Mouse (Mus musculus) thymus, adult 2 months (tissue): ENCODE measurements around the gene Wwox.

ENCODE experiments used
- CTCF ChIP-seq: fragments of 200-500 bp; IDR thresholded peaks from 2 replicates; pipeline ENCODE4 v1.5.1; 2012; ENCODE audit warnings: mild to moderate bottlenecking, control low read depth, low read length, moderate library complexity, borderline replicate concordance; ENCODE audit not compliant: control insufficient read depth, poor library complexity, insufficient read depth; ENCODE audit errors: extremely low read depth
- POLR2A ChIP-seq: fragments of 200-500 bp; IDR thresholded peaks from 2 replicates; pipeline ENCODE4 v1.6.1; 2012; ENCODE audit warnings: mild to moderate bottlenecking, low read length, control low read depth, moderate library complexity; ENCODE audit not compliant: control insufficient read depth, poor library complexity, insufficient read depth; ENCODE audit errors: extremely low read depth

- no peak for TF ChIP-seq CTCF
- no peak for TF ChIP-seq POLR2A
These were observed 371.0 kb downstream of the Wwox start for GRCm38 (mm10) chr8:114810470-114810869.
